Comparison of ENCODE assay signal across 9 mouse cellular contexts in genomic region chr7:121034701-121035141, GRCm38 (mm10). TPM values are rescaled to one million over a fixed set of nuclear protein-coding genes. Genes with fewer than 3 reads are reported as not detected.
DNase-seq lines count a peak whose midpoint lies in the region; ATAC-seq and TF ChIP-seq lines count a peak whose summit lies in the region.
"Had no signal": no experiment of that assay in that cellular context is flagged by ENCODE, and none has a peak within 500 bp of the region (broad histone marks: within the 10 kb centered on the region; RNA-seq: fewer than 3 reads in every experiment).

No protein-coding gene starts in this region.

- peak overlapping the region; percentile 100 for H3K9ac ChIP-seq in embryonic facial prominence, embryonic 11.5 days (replicated peaks; ENCODE audit: low read length)
- H3K9ac ChIP-seq in hindbrain, embryonic 16.5 days (ENCODE audit: low read depth, low read length), result peak overlapping the region; percentile 99

- peak overlapping the region; percentile 97 for H3K27ac ChIP-seq in embryonic facial prominence, embryonic 11.5 days (replicated peaks; ENCODE audit: low read depth, low read length)
- peak overlapping the region; percentile 99 for H3K27ac ChIP-seq in hindbrain, embryonic 16.5 days (ENCODE audit: low read depth, low read length)

- H3K9me3 ChIP-seq in embryonic facial prominence, embryonic 11.5 days (replicated peaks; ENCODE audit: control insufficient read depth, low read length), result no peaks in the 10 kb centered on the region
- H3K9me3 ChIP-seq in hindbrain, embryonic 16.5 days (ENCODE audit: control insufficient read depth, low read length), result no peaks in the 10 kb centered on the region

- no peaks in the 10 kb centered on the region for H3K36me3 ChIP-seq in embryonic facial prominence, embryonic 11.5 days (replicated peaks; ENCODE audit: control insufficient read depth, insufficient read depth, low read depth, low read length)
- no peaks in the 10 kb centered on the region for H3K36me3 ChIP-seq in hindbrain, embryonic 16.5 days (ENCODE audit: control insufficient read depth, insufficient read depth, low read length)

- H3K4me1 ChIP-seq in lung, adult 2 months (ENCODE audit: control insufficient read depth, insufficient read depth, low read length), result peaks cover 5% of the 10 kb centered on the region; the same call in 1 of the 2 replicates
- no peaks in the 10 kb centered on the region for H3K4me1 ChIP-seq in embryonic facial prominence, embryonic 11.5 days (ENCODE audit: control insufficient read depth, insufficient read depth, low read length)
- H3K4me1 ChIP-seq in hindbrain, embryonic 16.5 days (ENCODE audit: control insufficient read depth, insufficient read depth, low read depth, low read length), result peaks cover 23% of the 10 kb centered on the region

- no peaks in the 10 kb centered on the region for H3K27me3 ChIP-seq in embryonic facial prominence, embryonic 11.5 days (ENCODE audit: control insufficient read depth, insufficient read depth, low read length)
- peaks cover 2% of the 10 kb centered on the region for H3K27me3 ChIP-seq in hindbrain, embryonic 16.5 days (replicated peaks; ENCODE audit: control insufficient read depth, insufficient read depth, low read length)

- H3K4me2 ChIP-seq in embryonic facial prominence, embryonic 11.5 days (ENCODE audit: low read depth, low read length), result peak overlapping the region; percentile 60
- peak overlapping the region; percentile 75 for H3K4me2 ChIP-seq in hindbrain, embryonic 16.5 days (ENCODE audit: low read length)

- WGBS in lung, adult 2 months, result under 1% methylated on average over 46 of the region's 63 CpGs
- WGBS in embryonic facial prominence, embryonic 11.5 days, result under 1% methylated on average over 54 of the region's 63 CpGs
- 0% methylated on average over 21 of the region's 63 CpGs for WGBS in hindbrain, embryonic 16.5 days

- peak overlapping the region; percentile 72 for H3K4me3 ChIP-seq in lung, adult 2 months (replicated peaks; ENCODE audit: extremely low read depth, low read depth, low read length)
- H3K4me3 ChIP-seq in embryonic facial prominence, embryonic 11.5 days (ENCODE audit: low read depth, low read length), result peak overlapping the region; percentile 98
- H3K4me3 ChIP-seq in hindbrain, embryonic 16.5 days (ENCODE audit: low read length), result peak overlapping the region; percentile 96

- ATAC-seq in embryonic facial prominence, embryonic 11.5 days (replicated peaks; ENCODE audit: insufficient number of reproducible peaks, low FRiP score, low TSS enrichment, low read depth), result peak; percentile 84
- ATAC-seq in hindbrain, embryonic 16.5 days, result no peak; the same call in 1 of the 2 replicates

- no peak for TF ChIP-seq POLR2A in lung, adult 2 months (IDR thresholded peaks at IDR 0.05; ENCODE audit: borderline replicate concordance, extremely low read depth, low read depth, low read length)

- peak; percentile 66 to 69 for DNase-seq in adrenal gland, adult 18-20 months (ENCODE audit: low spot score in 2 of 2)
- DNase-seq in adrenal gland, postnatal 10 days, result no peak
- peak; percentile 75 for DNase-seq in lung, adult 2 months
- DNase-seq in lung, adult 18-20 months, result no peak
- peak; percentile 69 for DNase-seq in embryonic facial prominence, embryonic 11.5 days (ENCODE audit: low spot score)
- peak; percentile 11 for DNase-seq in lung, postnatal 25 days (ENCODE audit: low spot score)
- DNase-seq in urinary bladder, postnatal 25 days (ENCODE audit: low spot score), result peak; percentile 55

- no peak for TF ChIP-seq CTCF in lung, adult 2 months (IDR thresholded peaks at IDR 0.05; ENCODE audit: insufficient read depth, low read length)

RNA-seq across cellular contexts. Expression of gene Mettl9, which starts 0.5 kb away (rescaled TPM):
- total RNA-seq in adrenal gland, adult 18-20 months (2021), result 100 to 1,000 TPM in 1 of 2 experiments, 10 to 100 TPM in 1; 93.2 to 111 TPM
- total RNA-seq in adrenal gland, postnatal 10 days (2021), result 100 to 1,000 TPM; 102 to 106 TPM
- 17.9 and 24.6 TPM in 2 replicates for polyA plus RNA-seq in lung, adult 2 months (2012; rRNA removed)
- 272 and 293 TPM in 2 replicates for polyA plus RNA-seq in embryonic facial prominence, embryonic 11.5 days (2014; fragmentation: Nextera tagmentation; extraction: Ambion mirVana)
- 167 and 175 TPM in 2 replicates for polyA plus RNA-seq in hindbrain, embryonic 16.5 days (2015; fragmentation: Nextera tagmentation; extraction: Ambion mirVana)

RNA-seq across cellular contexts. Expression of gene Igsf6, which starts 39.7 kb away (rescaled TPM):
- 1 to 10 TPM; 2.5 to 4.1 TPM for total RNA-seq in adrenal gland, adult 18-20 months (2021)
- 1 to 10 TPM; 2.5 to 2.7 TPM for total RNA-seq in adrenal gland, postnatal 10 days (2021)
- 1.5 and 2.7 TPM in 2 replicates for polyA plus RNA-seq in lung, adult 2 months (2012; rRNA removed)
- 0.70 and 0.91 TPM in 2 replicates for polyA plus RNA-seq in embryonic facial prominence, embryonic 11.5 days (2014; fragmentation: Nextera tagmentation; extraction: Ambion mirVana)
- 1.0 and 1.2 TPM in 2 replicates for polyA plus RNA-seq in hindbrain, embryonic 16.5 days (2015; fragmentation: Nextera tagmentation; extraction: Ambion mirVana)

RNA-seq across cellular contexts. Expression of gene Otoa, which starts 46.7 kb away (rescaled TPM):
- total RNA-seq in adrenal gland, adult 18-20 months (2021), result 1 to 10 TPM in 1 of 2 experiments, under 1 TPM in 1; 0.26 to 1.0 TPM
- total RNA-seq in adrenal gland, postnatal 10 days (2021), result 1 to 10 TPM; 1.1 to 1.2 TPM
- polyA plus RNA-seq in lung, adult 2 months (2012; rRNA removed), result 0.03 and 0.05 TPM in 2 replicates
- not detected in 2 replicates for polyA plus RNA-seq in embryonic facial prominence, embryonic 11.5 days (2014; fragmentation: Nextera tagmentation; extraction: Ambion mirVana)
- 0.20 and 0.29 TPM in 2 replicates for polyA plus RNA-seq in hindbrain, embryonic 16.5 days (2015; fragmentation: Nextera tagmentation; extraction: Ambion mirVana)
- total RNA-seq: heart, postnatal 36 days had no signal

RNA-seq across cellular contexts. Expression of gene Mfsd13b, which starts 52.4 kb away (rescaled TPM):
- total RNA-seq in adrenal gland, adult 18-20 months (2021), result not detected
- under 1 TPM in 1 of 2 experiments, not detected in 1; 0.15 TPM for total RNA-seq in adrenal gland, postnatal 10 days (2021)
- polyA plus RNA-seq in lung, adult 2 months (2012; rRNA removed), result 0.16 and 0.19 TPM in 2 replicates
- polyA plus RNA-seq in embryonic facial prominence, embryonic 11.5 days (2014; fragmentation: Nextera tagmentation; extraction: Ambion mirVana), result not detected in 2 replicates
- 0.35 TPM in 1 of 2 replicates, not detected in the other for polyA plus RNA-seq in hindbrain, embryonic 16.5 days (2015; fragmentation: Nextera tagmentation; extraction: Ambion mirVana)
- total RNA-seq: heart, postnatal 36 days had no signal

RNA-seq across cellular contexts. Expression of gene Cdr2, which starts 52.6 kb away (rescaled TPM):
- total RNA-seq in adrenal gland, adult 18-20 months (2021), result 10 to 100 TPM in 1 of 2 experiments, 1 to 10 TPM in 1; 8.6 to 19.6 TPM
- total RNA-seq in adrenal gland, postnatal 10 days (2021), result 10 to 100 TPM; 12.2 to 13.7 TPM
- polyA plus RNA-seq in lung, adult 2 months (2012; rRNA removed), result 15.8 and 18.0 TPM in 2 replicates
- 12.7 and 14.7 TPM in 2 replicates for polyA plus RNA-seq in embryonic facial prominence, embryonic 11.5 days (2014; fragmentation: Nextera tagmentation; extraction: Ambion mirVana)
- 14.7 and 15.3 TPM in 2 replicates for polyA plus RNA-seq in hindbrain, embryonic 16.5 days (2015; fragmentation: Nextera tagmentation; extraction: Ambion mirVana)

Comparison
In these comparisons a context has a peak if more than half of its experiments do, and no peak if none do; other contexts are left out.
1. DNase-seq: peak in adrenal gland, adult 18-20 months (2 of 2), lung, adult 2 months (single experiment), embryonic facial prominence, embryonic 11.5 days (single experiment), lung, postnatal 25 days (single experiment) and urinary bladder, postnatal 25 days (single experiment); none in adrenal gland, postnatal 10 days (single experiment) and lung, adult 18-20 months (0 of 2).
2. Peak in every context shown above with its lines, with median percentiles within 50 percentile points of each other: H3K4me3 ChIP-seq.